Mouse (Mus musculus) limb, embryonic 10.5 days (tissue): Measurements from ENCODE around the gene Apip. TPM values are rescaled to one million over a fixed set of nuclear protein-coding genes. Genes with fewer than 3 reads are reported as not detected.

ENCODE experiments used
- DNase-seq: peaks from one replicate; pipeline ENCODE4 v3.0.0-alpha.2; 2017; ENCODE audit warnings: low spot score
- H3K27ac ChIP-seq: fragments of 300-500 bp; sonication (generic); 2 replicates; pipeline ENCODE4 v1.5.1; 2016; ENCODE audit warnings: mild to moderate bottlenecking
- H3K27me3 ChIP-seq: fragments of 300-500 bp; sonication (generic); 2 replicates; pipeline ENCODE4 v1.6.1; 2016; ENCODE audit warnings: low read depth, mild to moderate bottlenecking; ENCODE audit not compliant: poor library complexity, severe bottlenecking
- H3K36me3 ChIP-seq: fragments of 300-500 bp; sonication (generic); 2 replicates; pipeline ENCODE4 v1.6.1; 2016; ENCODE audit warnings: mild to moderate bottlenecking, moderate library complexity
- H3K4me1 ChIP-seq: fragments of 300-500 bp; sonication (generic); 2 replicates; pipeline ENCODE4 v1.6.1; 2016
- H3K4me3 ChIP-seq: fragments of 300-500 bp; sonication (generic); 2 replicates; pipeline ENCODE4 v1.5.1; 2016; ENCODE audit warnings: mild to moderate bottlenecking, moderate library complexity
- H3K9me3 ChIP-seq: fragments of 300-500 bp; sonication (generic); replicated peaks from 2 replicates; pipeline ENCODE4 v1.6.1; 2016; ENCODE audit warnings: mild to moderate bottlenecking
- WGBS: fragments of 180-500 bp; shearing (Covaris S2); methylation state at CpG from one replicate; pipeline ENCODE4 v1.1.7; 2016; 5-methylcytosine and 5-hydroxymethylcytosine counted together
- polyA plus RNA-seq: library from polyadenylated mRNA; unstranded; fragments of >200 nt; fragmentation: Nextera tagmentation; extraction: Ambion mirVana; gene quantifications from 2 replicates; pipeline ENCODE4 v1.2.1, GENCODE M21; 2016

The Apip gene
- polyA plus RNA-seq, 1 experiment from 2014 or later, result 79.6 TPM

GRCm38 (mm10) chr2:103069752-103070405 lies 3.6 kb upstream of the Apip start:
- Histone ChIP-seq H3K9me3 (no peaks in the 10 kb centered on the region), H3K27me3 (no peaks in the 10 kb centered on the region), H3K36me3 (no peaks in the 10 kb centered on the region), H3K4me3 (no peak overlapping the region), H3K4me1 (peaks cover 17% of the 10 kb centered on the region), H3K27ac (no peak overlapping the region)
- no peak for DNase-seq
- 95% methylated on average over 5 of the region's 5 CpGs for WGBS

DNA sequence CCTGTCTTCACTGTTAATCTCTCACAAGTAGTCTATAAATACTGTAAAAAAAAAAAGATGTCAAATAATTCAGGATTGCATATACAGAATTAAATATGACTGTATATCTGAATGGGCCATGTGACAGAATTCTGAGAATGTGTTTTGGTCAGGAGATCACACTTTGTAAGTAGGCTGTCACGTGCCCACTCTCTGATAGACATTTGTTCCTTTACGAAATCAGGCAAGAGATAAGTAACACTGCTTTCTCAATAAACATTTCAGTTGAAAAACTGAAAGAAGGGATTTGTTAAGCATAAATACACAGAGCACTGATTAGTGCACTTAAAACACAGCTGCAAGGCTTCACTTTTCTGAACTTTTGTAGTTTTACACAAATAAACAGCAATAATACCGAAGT lies 2.9 kb upstream of the Apip start:
- Histone ChIP-seq H3K36me3 (no peaks in the 10 kb centered on the region), H3K27ac (no peak overlapping the region), H3K4me1 (peaks cover 17% of the 10 kb centered on the region), H3K27me3 (no peaks in the 10 kb centered on the region), H3K9me3 (no peaks in the 10 kb centered on the region), H3K4me3 (no peak overlapping the region)
- no peak for DNase-seq
- WGBS, result 87% methylated on average over 3 of the region's 3 CpGs

GRCm38 (mm10) chr2:103081117-103081516 lies 7.6 kb downstream of the Apip start:
- H3K4me1 ChIP-seq, result no peaks in the 10 kb centered on the region
- WGBS, result 63% methylated on average over 6 of the region's 6 CpGs

DNA sequence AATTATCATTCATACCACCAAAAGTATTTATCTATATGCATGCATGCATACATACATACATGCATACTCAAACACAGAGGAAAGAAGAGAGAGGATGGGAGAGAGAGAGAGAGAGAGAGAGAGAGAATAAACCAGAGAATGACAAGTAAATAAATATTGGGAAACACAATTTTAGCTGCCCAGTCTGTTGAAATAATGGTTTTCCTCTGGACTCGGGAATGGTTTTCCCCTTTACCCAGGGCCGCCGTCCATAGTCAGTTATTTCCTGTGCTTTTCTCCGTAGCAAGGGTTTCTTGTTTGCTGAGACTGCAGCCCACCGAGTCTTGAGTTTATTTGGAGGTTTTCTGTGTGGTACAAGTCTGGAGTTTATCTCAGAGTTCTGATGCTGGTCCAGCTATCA lies 8.2 kb downstream of the Apip start:
- 86% methylated on average over 5 of the region's 5 CpGs for WGBS

More at GRCm38 (mm10) chr2:103081117-103081516, 7.6 kb downstream of the Apip start:
- Histone ChIP-seq H3K4me3 (no peak overlapping the region), H3K27me3 (no peaks in the 10 kb centered on the region), H3K36me3 (peaks cover 3% of the 10 kb centered on the region; the same call in 1 of the 2 replicates), H3K9me3 (no peaks in the 10 kb centered on the region), H3K27ac (no peak overlapping the region)
- DNase-seq, result no peak

GRCm38 (mm10) chr2:103082853-103083252 lies 9.4 kb downstream of the Apip start:
- H3K27me3 ChIP-seq, result no peaks in the 10 kb centered on the region
- no peak overlapping the region for H3K27ac ChIP-seq
- WGBS, result 72% methylated on average over 7 of the region's 7 CpGs
- no peaks in the 10 kb centered on the region for H3K9me3 ChIP-seq
- H3K4me1 ChIP-seq, result no peaks in the 10 kb centered on the region
- DNase-seq, result no peak
- peaks cover 9% of the 10 kb centered on the region for H3K36me3 ChIP-seq
- no peak overlapping the region for H3K4me3 ChIP-seq

More for the DNA sequence above, 8.2 kb downstream of the Apip start:
- no peaks in the 10 kb centered on the region for H3K27me3 ChIP-seq
- H3K4me3 ChIP-seq, result no peak overlapping the region
- no peaks in the 10 kb centered on the region for H3K9me3 ChIP-seq
- H3K36me3 ChIP-seq, result peaks cover 3% of the 10 kb centered on the region; the same call in 1 of the 2 replicates
- no peak for DNase-seq
- H3K27ac ChIP-seq, result no peak overlapping the region
- no peaks in the 10 kb centered on the region for H3K4me1 ChIP-seq

- DNase-seq, result no peak
- 69% methylated on average over 5 of the region's 5 CpGs for WGBS
- no peaks in the 10 kb centered on the region for H3K27me3 ChIP-seq
- H3K9me3 ChIP-seq, result no peaks in the 10 kb centered on the region
- no peak overlapping the region for H3K4me3 ChIP-seq
- peaks cover 25% of the 10 kb centered on the region for H3K36me3 ChIP-seq
- H3K4me1 ChIP-seq, result no peaks in the 10 kb centered on the region
- no peak overlapping the region for H3K27ac ChIP-seq
Measured at GRCm38 (mm10) chr2:103084451-103084850, 11.0 kb downstream of the Apip start.

- Histone ChIP-seq H3K27ac (no peak overlapping the region), H3K36me3 (peaks cover 32% of the 10 kb centered on the region), H3K9me3 (no peaks in the 10 kb centered on the region), H3K27me3 (no peaks in the 10 kb centered on the region), H3K4me1 (no peaks in the 10 kb centered on the region), H3K4me3 (no peak overlapping the region)
- WGBS, result 74% methylated on average over 10 of the region's 10 CpGs
- DNase-seq, result no peak
Measured at GRCm38 (mm10) chr2:103085633-103086032, 12.2 kb downstream of the Apip start.

DNA sequence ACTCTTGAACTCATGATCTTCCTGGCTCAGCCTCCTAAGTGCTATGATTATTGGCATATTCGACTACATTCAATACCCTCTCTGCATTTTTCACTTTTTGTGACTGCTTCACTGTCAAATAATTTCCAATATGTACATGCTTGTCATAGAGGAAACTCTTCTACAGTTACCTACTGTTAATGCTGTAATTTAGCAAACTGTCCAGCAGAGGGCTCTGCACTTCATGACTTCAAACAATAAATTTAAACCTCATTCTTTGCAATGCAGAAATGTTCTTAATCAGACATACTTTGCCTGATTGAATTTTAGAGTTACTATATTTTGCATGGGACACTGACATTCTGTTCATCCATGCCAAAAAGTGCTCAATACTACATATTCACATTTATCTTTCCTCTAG lies 13.0 kb downstream of the Apip start:
- Histone ChIP-seq H3K4me1 (no peaks in the 10 kb centered on the region), H3K4me3 (no peak overlapping the region), H3K27me3 (no peaks in the 10 kb centered on the region), H3K9me3 (no peaks in the 10 kb centered on the region), H3K27ac (no peak overlapping the region), H3K36me3 (peaks cover 29% of the 10 kb centered on the region)
- WGBS, result 4% methylated on average over 1 of the region's 1 CpGs
- DNase-seq, result no peak

DNA sequence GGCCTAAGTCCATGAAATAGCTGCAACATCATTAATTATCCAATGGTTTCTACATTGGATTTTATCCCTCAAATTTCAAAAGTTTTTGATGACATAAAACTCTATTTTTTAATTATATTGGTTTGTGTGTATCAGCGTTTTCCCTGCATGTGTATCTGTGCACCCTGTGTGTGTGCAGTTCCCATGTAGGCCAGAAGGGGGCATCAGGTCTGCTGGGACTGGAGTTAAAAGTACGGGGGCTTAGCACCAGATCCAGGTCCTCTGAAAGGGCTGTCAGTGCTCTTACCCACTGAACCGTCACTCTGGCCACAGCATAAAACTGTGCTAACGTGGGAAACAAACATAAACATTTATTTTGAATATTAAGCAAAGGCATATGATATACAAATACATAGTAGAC lies 14.6 kb downstream of the Apip start:
- no peak overlapping the region for H3K27ac ChIP-seq
- no peaks in the 10 kb centered on the region for H3K4me1 ChIP-seq
- no peaks in the 10 kb centered on the region for H3K27me3 ChIP-seq
- DNase-seq, result no peak
- no peaks in the 10 kb centered on the region for H3K9me3 ChIP-seq
- no peak overlapping the region for H3K4me3 ChIP-seq
- H3K36me3 ChIP-seq, result peaks cover 38% of the 10 kb centered on the region
- WGBS, result 94% methylated on average over 4 of the region's 4 CpGs

DNA sequence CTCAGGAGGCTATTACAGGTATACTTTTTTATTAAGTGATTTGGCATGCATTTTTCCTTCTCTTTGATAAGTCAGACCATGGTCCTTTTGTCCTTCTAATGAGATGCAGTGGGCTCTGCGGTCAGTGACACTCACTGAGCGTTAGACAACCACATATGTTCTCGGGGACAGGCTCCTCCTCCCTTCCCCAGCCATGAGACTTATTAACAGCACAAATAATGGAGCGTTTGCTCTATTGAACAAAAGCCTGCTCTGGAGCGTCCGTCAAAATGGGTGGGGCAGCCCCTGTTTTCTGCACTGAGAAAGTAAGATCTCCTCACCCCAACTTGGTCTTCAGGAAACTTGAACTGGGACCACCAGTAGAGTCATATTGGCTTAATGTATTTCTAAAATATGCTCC lies 16.0 kb downstream of the Apip start:
- Histone ChIP-seq H3K4me3 (no peak overlapping the region), H3K9me3 (no peaks in the 10 kb centered on the region), H3K27me3 (no peaks in the 10 kb centered on the region), H3K4me1 (no peaks in the 10 kb centered on the region), H3K27ac (no peak overlapping the region), H3K36me3 (peaks cover 52% of the 10 kb centered on the region)
- DNase-seq, result no peak
- WGBS, result 89% methylated on average over 6 of the region's 6 CpGs

- Histone ChIP-seq H3K9me3 (no peaks in the 10 kb centered on the region), H3K36me3 (no peaks in the 10 kb centered on the region), H3K4me3 (no peak overlapping the region), H3K27me3 (no peaks in the 10 kb centered on the region), H3K4me1 (no peaks in the 10 kb centered on the region), H3K27ac (no peak overlapping the region)
- DNase-seq, result no peak
- WGBS, result 87% methylated on average over 5 of the region's 5 CpGs
Measured at GRCm38 (mm10) chr2:103102595-103102994, 29.1 kb downstream of the Apip start.

- Histone ChIP-seq H3K4me1 (no peaks in the 10 kb centered on the region), H3K9me3 (no peaks in the 10 kb centered on the region), H3K36me3 (no peaks in the 10 kb centered on the region), H3K27me3 (no peaks in the 10 kb centered on the region), H3K4me3 (no peak overlapping the region), H3K27ac (no peak overlapping the region)
- no peak for DNase-seq
- 90% methylated on average over 2 of the region's 2 CpGs for WGBS
Measured at GRCm38 (mm10) chr2:103106172-103106571, 32.7 kb downstream of the Apip start.

DNA sequence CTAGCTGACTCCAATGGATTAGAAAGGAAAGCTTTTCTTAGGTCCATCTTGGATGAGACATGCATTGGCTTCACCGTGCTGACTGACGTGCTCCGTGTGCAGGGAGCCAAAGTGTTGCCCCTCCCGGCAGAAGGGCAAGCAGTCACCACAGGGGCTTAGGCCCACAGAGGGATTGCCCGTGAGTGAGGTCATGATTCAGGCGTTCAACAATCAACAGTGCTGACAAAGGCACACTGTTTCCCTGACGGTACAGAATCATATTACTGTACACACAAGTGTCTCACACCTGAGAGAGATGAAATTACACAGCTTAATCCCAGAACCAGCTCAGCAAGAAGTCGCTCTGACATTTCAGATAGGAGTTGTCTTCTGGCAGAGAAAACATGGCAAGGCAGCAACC lies 38.2 kb downstream of the Apip start:
- Histone ChIP-seq H3K4me3 (no peak overlapping the region), H3K36me3 (no peaks in the 10 kb centered on the region), H3K4me1 (no peaks in the 10 kb centered on the region), H3K9me3 (no peaks in the 10 kb centered on the region), H3K27me3 (no peaks in the 10 kb centered on the region), H3K27ac (no peak overlapping the region)
- 82% methylated on average over 8 of the region's 8 CpGs for WGBS
- DNase-seq, result no peak

GRCm38 (mm10) chr2:103117212-103117611 lies 43.7 kb downstream of the Apip start:
- 84% methylated on average over 5 of the region's 5 CpGs for WGBS
- no peak overlapping the region for H3K27ac ChIP-seq
- H3K4me3 ChIP-seq, result no peak overlapping the region
- no peaks in the 10 kb centered on the region for H3K27me3 ChIP-seq
- no peak for DNase-seq
- no peaks in the 10 kb centered on the region for H3K9me3 ChIP-seq
- no peaks in the 10 kb centered on the region for H3K4me1 ChIP-seq
- H3K36me3 ChIP-seq, result no peaks in the 10 kb centered on the region
